Mouse (Mus musculus) C2C12 (cell line): ENCODE results near the gene Gsdmc3. TPM values are rescaled to one million over a fixed set of nuclear protein-coding genes. Genes with fewer than 3 reads are reported as not detected.
"Not testable (repeated sequence)": the region's sequence is repeated elsewhere in the genome, so short reads cannot be mapped to it uniquely, and the experiment has no call there.

ENCODE experiments used
- H3K27me3 ChIP-seq: one replicate; pipeline ENCODE4 v1.6.1; 2011; ENCODE audit not compliant: control insufficient read depth, insufficient read depth, insufficient read length
- H3K36me3 ChIP-seq: one replicate; pipeline ENCODE4 v1.6.1; 2011; ENCODE audit not compliant: control insufficient read depth, insufficient read depth
- H3K4me3 ChIP-seq: one replicate; pipeline ENCODE4 v1.5.1; 2011; ENCODE audit warnings: mild to moderate bottlenecking, control low read depth; ENCODE audit not compliant: poor library complexity, insufficient read depth, severe bottlenecking
- H3K79me2 ChIP-seq: one replicate; pipeline ENCODE4 v1.6.1; 2011; ENCODE audit not compliant: control insufficient read depth, insufficient read depth
- H3K79me3 ChIP-seq: one replicate; pipeline ENCODE4 v1.6.1; 2011; ENCODE audit warnings: low read depth, control low read depth
- H3ac ChIP-seq: one replicate; pipeline ENCODE3; 2011; ENCODE audit warnings: low read depth; ENCODE audit not compliant: control insufficient read depth, insufficient read length
- CEBPB ChIP-seq: IDR thresholded peaks from one replicate; pipeline ENCODE4 v1.6.1; 2011; ENCODE audit warnings: low read depth, mild to moderate bottlenecking, control low read depth, moderate library complexity
- CTCF ChIP-seq: IDR thresholded peaks from one replicate; pipeline ENCODE4 v1.5.1; 2011; ENCODE audit not compliant: control insufficient read depth, insufficient read depth, insufficient read length
- FOSL1 ChIP-seq: IDR thresholded peaks from one replicate; pipeline ENCODE4 v1.8.0; 2011; ENCODE audit warnings: mild to moderate bottlenecking, low read length; ENCODE audit not compliant: poor library complexity, insufficient read depth, severe bottlenecking
- MAX ChIP-seq: IDR thresholded peaks from one replicate; pipeline ENCODE4 v1.6.1; 2011; ENCODE audit warnings: mild to moderate bottlenecking, control low read depth
- MYOD1 ChIP-seq: IDR thresholded peaks from one replicate; pipeline ENCODE4 v1.6.1; 2011; ENCODE audit warnings: low read depth; ENCODE audit not compliant: control insufficient read depth, insufficient read length
- MYOG ChIP-seq: IDR thresholded peaks from one replicate; pipeline ENCODE4 v1.6.1; 2011; ENCODE audit not compliant: control insufficient read depth, insufficient read length; ENCODE audit errors: extremely low read depth
- USF1 ChIP-seq: IDR thresholded peaks from one replicate; pipeline ENCODE4 v1.6.1; 2011; ENCODE audit warnings: low read depth, mild to moderate bottlenecking, control low read depth, moderate library complexity
- long read RNA-seq, 2 experiments: library from polyadenylated mRNA; unstranded; transcript quantifications; one replicate each; pipeline ENCODE4 v2.0.0; 2019 to 2020
- polyA plus RNA-seq: library from polyadenylated mRNA; unstranded; fragments of >200 nt; fragmentation: generic; extraction: Trizol; gene quantifications from one replicate; pipeline ENCODE4 v1.2.1, GENCODE M21; 2012; ENCODE audit warnings: missing spikeins

Gsdmc3 gene
- not detected for polyA plus RNA-seq
- long read RNA-seq, experiment 1: 0 reads
- long read RNA-seq, experiment 2: 0 reads

- not testable (repeated sequence) for H3K79me2 ChIP-seq, H3K4me3 ChIP-seq
These were observed at the start of gene Gsdmc3 for GRCm38 (mm10) chr15:63878458-63878857. Gsdmc3 (minus strand) TSS chr15:63878558.

GRCm38 (mm10) chr15:63926201-63926600 lies 47.8 kb upstream of the Gsdmc3 start:
- Histone ChIP-seq H3K36me3 (peaks cover 31% of the 10 kb centered on the region), H3K79me2 (no peaks in the 10 kb centered on the region), H3K27me3 (no peaks in the 10 kb centered on the region), H3K4me3 (no peak overlapping the region), H3ac (no peak overlapping the region), H3K79me3 (no peaks in the 10 kb centered on the region)
- TF ChIP-seq CEBPB (no peak), CTCF (no peak), FOSL1 (no peak), MYOD1 (no peak), MAX (no peak), MYOG (no peak), USF1 (no peak)

More at GRCm38 (mm10) chr15:63878458-63878857, at the start of gene Gsdmc3:
- not testable (repeated sequence) for H3K36me3 ChIP-seq, H3ac ChIP-seq, H3K79me3 ChIP-seq, H3K27me3 ChIP-seq

DNA sequence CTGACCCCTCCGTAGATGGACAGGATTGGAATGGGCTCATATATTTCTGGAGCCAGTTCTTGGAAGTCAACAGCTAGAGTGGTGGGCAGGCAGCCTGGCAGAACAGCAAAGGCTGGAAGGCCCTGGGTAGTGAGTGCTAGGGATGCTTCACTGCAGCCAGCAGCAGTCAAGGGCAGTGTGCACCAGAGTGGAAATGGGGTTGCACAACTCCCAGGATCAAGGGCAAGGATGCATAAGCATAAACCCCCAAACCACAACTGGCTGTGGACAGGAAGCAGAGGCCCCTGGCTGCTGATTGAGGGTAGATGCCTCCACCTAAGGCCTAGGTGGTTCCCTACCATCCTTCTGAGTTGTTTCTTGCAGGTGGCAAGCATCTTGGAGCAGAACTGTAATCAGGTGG lies 46.1 kb upstream of the Gsdmc3 start:
- Histone ChIP-seq H3K79me2 (no peaks in the 10 kb centered on the region), H3K79me3 (no peaks in the 10 kb centered on the region), H3K27me3 (no peaks in the 10 kb centered on the region), H3K36me3 (peaks cover 14% of the 10 kb centered on the region), H3K4me3 (no peak overlapping the region), H3ac (no peak overlapping the region)
- TF ChIP-seq MYOG: no peak
- TF ChIP-seq FOSL1: no peak
- no peak for TF ChIP-seq CTCF
- TF ChIP-seq MYOD1: no peak

GRCm38 (mm10) chr15:63921618-63922017 lies 43.3 kb upstream of the Gsdmc3 start:
- not testable (repeated sequence) for H3ac ChIP-seq, H3K4me3 ChIP-seq, H3K79me2 ChIP-seq, H3K27me3 ChIP-seq, H3K36me3 ChIP-seq, H3K79me3 ChIP-seq

- H3K79me2 ChIP-seq, H3K79me3 ChIP-seq, H3ac ChIP-seq, H3K4me3 ChIP-seq, H3K27me3 ChIP-seq, H3K36me3 ChIP-seq: not testable (repeated sequence)
These were observed 41.4 kb upstream of the Gsdmc3 start for GRCm38 (mm10) chr15:63919728-63920127.

DNA sequence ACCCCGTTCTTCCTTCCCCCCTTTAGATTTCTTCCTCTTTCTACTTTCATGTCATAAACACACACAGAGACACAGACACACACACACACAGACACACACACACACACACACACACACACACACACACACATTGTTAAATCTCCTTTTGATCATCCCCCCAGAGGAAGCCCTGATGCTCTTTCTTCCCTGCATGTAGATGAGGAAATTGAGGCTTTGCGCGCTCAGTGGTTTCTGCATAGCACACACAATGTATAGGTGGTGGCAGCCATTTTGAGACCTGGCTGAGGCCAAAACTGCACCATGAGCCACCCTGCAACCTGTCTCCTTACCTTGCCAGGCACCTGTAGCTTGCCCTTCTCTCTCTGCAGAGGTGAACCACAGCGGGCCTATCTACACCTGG lies 38.2 kb upstream of the Gsdmc3 start:
- not testable (repeated sequence) for H3K79me3 ChIP-seq, H3K36me3 ChIP-seq, H3K79me2 ChIP-seq, H3ac ChIP-seq, H3K27me3 ChIP-seq, H3K4me3 ChIP-seq

- H3ac ChIP-seq, H3K79me3 ChIP-seq, H3K79me2 ChIP-seq: not testable (repeated sequence)
These were observed 33.8 kb upstream of the Gsdmc3 start, which contains the start of gene Gsdmc4 for GRCm38 (mm10) chr15:63912197-63912596. Gsdmc4 (minus strand) TSS chr15:63912297.

GRCm38 (mm10) chr15:63909896-63910295 lies 31.5 kb upstream of the Gsdmc3 start:
- H3K79me3 ChIP-seq, H3K4me3 ChIP-seq, H3K27me3 ChIP-seq, H3K36me3 ChIP-seq, H3ac ChIP-seq, H3K79me2 ChIP-seq: not testable (repeated sequence)

More at GRCm38 (mm10) chr15:63912197-63912596, 33.8 kb upstream of the Gsdmc3 start, which contains the start of gene Gsdmc4:
- not testable (repeated sequence) for H3K27me3 ChIP-seq, H3K4me3 ChIP-seq, H3K36me3 ChIP-seq
